Mouse (Mus musculus): ENCODE measurements at regions not wholly inside any gene's neighbourhood (a gene's known extent, or its start where the extent isn't known, plus 50 kb on each side); places are given as distances from the start of the nearest gene placed in this dataset.

DNA sequence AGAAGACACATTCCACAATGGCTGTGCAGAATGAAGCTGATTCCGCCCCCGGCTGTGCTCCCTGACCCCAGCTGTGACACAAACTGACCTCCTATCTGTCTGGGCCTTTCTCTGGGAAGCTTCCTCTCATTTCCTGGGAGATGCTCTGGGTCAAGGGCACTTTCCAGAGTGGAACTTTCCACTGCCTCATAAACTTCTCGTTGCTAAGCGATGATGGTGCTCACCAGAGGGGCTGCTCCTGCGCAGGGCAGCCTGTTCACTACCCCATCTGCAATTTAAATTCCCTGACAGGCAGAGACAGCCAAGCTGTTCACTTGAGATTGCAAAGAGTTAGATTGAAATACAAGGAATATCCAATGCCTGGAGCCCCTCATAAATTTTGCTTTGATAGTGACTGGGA lies 116.7 kb upstream of the 1700012A03Rik start:
- WGBS: 28% methylated on average over 5 of the region's 5 CpGs
- H3K36me3 ChIP-seq: no peaks in the 10 kb centered on the region
- peaks cover 13% of the 10 kb centered on the region for H3K4me1 ChIP-seq (replicated peaks)
- H3K9ac ChIP-seq (replicated peaks): no peak overlapping the region
- H3K4me2 ChIP-seq (replicated peaks): no peak overlapping the region
- no peak; the same call in 1 of the 2 replicates for ATAC-seq
- H3K4me3 ChIP-seq (replicated peaks): no peak overlapping the region
- peak overlapping the region; percentile 40; the same call in 1 of the 2 replicates for H3K27ac ChIP-seq
- no peaks in the 10 kb centered on the region for H3K9me3 ChIP-seq
- 0 out of 2 replicates have a peak, but pooled peaks cover 5% of the 10 kb centered on the region for H3K27me3 ChIP-seq

DNA sequence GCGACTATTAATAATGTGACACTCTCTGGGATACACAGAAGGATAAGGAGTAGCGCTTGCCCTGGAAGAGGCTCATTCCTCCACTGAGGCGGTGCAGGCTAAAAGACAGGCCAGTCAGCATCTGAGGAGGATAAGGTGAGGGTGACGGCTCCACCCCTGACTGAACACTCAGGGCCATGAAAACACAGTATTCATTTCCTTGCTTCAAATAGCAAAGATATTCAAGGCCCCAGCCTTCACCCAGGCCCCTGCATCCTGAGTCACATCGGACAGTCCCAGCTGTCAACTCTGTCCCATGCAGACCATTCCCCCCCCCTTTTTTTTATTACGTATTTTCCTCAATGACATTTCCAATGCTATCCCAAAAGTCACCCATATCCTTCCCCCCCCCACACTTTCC lies 118.9 kb upstream of the 1700012A03Rik start:
- no peak overlapping the region for H3K4me2 ChIP-seq (replicated peaks)
- H3K27ac ChIP-seq: no peak overlapping the region
- H3K4me3 ChIP-seq (replicated peaks): no peak overlapping the region
- no peak for ATAC-seq
- no peaks in the 10 kb centered on the region for H3K27me3 ChIP-seq
- peaks cover 13% of the 10 kb centered on the region for H3K4me1 ChIP-seq (replicated peaks)
- H3K36me3 ChIP-seq: no peaks in the 10 kb centered on the region
- 87% methylated on average over 6 of the region's 6 CpGs for WGBS
- H3K9me3 ChIP-seq: no peaks in the 10 kb centered on the region
- no peak overlapping the region for H3K9ac ChIP-seq (replicated peaks)

DNA sequence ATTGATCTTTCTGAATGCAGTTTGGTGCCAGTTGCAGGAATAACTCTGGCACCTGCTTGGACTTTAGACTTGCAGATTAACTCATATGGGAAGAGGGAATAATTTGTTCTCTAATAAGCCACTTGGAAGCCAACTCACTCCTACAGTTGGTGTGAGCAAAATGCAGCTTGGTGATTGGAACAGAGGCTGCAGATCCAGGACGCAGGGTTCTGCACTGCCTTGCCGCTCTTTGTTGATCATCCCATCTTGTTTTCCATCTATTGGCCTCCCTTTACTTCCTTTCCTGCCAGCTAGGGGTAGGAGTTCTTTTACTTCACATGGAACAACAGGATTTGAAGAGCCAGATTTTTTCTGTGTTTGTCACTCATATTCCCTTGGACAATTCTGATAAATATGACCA lies 120.9 kb upstream of the 1700012A03Rik start:
- Histone ChIP-seq H3K4me2 (replicated peaks) (no peak overlapping the region), H3K9me3 (no peaks in the 10 kb centered on the region), H3K27me3 (no peaks in the 10 kb centered on the region), H3K4me1 (replicated peaks) (peaks cover 18% of the 10 kb centered on the region), H3K9ac (replicated peaks) (no peak overlapping the region), H3K27ac (no peak overlapping the region), H3K36me3 (no peaks in the 10 kb centered on the region), H3K4me3 (replicated peaks) (no peak overlapping the region)
- ATAC-seq: no peak
- 91% methylated on average over 2 of the region's 2 CpGs for WGBS

DNA sequence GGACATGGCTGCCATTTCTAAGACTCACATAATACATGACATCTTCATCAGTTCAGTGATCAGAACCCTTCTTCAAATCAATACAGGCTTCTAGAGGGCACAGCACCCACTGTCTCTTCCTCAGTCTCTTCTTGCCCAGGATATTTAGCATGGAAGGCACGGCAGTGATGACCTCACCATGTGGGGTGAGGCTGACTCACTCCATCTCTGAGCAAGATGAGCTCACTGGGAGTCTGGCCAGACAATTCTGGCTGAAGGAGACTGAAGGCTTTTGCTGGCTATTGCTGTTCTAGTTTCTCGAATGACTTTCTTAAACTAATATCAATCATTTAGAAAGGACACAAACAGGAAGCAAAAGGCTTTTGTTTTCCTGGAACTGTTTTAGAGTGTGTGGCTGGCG lies 122.9 kb upstream of the 1700012A03Rik start:
- no peaks in the 10 kb centered on the region for H3K9me3 ChIP-seq
- H3K9ac ChIP-seq (replicated peaks): no peak overlapping the region
- no peak for ATAC-seq
- H3K4me3 ChIP-seq (replicated peaks): no peak overlapping the region
- no peak overlapping the region for H3K27ac ChIP-seq
- no peak overlapping the region for H3K4me2 ChIP-seq (replicated peaks)
- H3K4me1 ChIP-seq (replicated peaks): peaks cover 9% of the 10 kb centered on the region
- no peaks in the 10 kb centered on the region for H3K36me3 ChIP-seq
- 83% methylated on average over 3 of the region's 3 CpGs for WGBS
- no peaks in the 10 kb centered on the region for H3K27me3 ChIP-seq

DNA sequence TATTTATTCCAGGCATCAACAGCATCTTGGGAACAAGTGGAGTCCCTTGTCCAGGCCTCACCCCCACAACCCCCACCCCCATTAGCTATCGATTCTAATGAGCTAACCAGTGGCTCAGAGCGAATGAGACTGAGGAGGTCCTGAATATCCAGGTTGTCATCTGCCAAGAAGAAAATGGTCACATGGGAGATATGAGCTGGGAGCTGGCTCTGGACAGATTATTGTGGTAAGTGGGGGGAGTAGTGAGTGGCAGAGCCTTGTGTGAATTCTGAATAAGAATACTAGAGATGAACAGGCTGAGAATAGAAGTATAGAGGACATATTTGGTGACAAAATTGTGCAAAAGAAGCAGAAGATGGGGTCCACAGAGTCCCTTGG lies 125.4 kb upstream of the 1700012A03Rik start:
- H3K4me1 ChIP-seq (replicated peaks): peaks cover 9% of the 10 kb centered on the region
- H3K27me3 ChIP-seq: no peaks in the 10 kb centered on the region
- H3K4me3 ChIP-seq (replicated peaks): no peak overlapping the region
- no peaks in the 10 kb centered on the region for H3K36me3 ChIP-seq
- H3K27ac ChIP-seq: no peak overlapping the region
- 80% methylated on average over 2 of the region's 2 CpGs for WGBS
- no peaks in the 10 kb centered on the region for H3K9me3 ChIP-seq
- ATAC-seq: no peak
- no peak overlapping the region for H3K4me2 ChIP-seq (replicated peaks)
- no peak overlapping the region for H3K9ac ChIP-seq (replicated peaks)

DNA sequence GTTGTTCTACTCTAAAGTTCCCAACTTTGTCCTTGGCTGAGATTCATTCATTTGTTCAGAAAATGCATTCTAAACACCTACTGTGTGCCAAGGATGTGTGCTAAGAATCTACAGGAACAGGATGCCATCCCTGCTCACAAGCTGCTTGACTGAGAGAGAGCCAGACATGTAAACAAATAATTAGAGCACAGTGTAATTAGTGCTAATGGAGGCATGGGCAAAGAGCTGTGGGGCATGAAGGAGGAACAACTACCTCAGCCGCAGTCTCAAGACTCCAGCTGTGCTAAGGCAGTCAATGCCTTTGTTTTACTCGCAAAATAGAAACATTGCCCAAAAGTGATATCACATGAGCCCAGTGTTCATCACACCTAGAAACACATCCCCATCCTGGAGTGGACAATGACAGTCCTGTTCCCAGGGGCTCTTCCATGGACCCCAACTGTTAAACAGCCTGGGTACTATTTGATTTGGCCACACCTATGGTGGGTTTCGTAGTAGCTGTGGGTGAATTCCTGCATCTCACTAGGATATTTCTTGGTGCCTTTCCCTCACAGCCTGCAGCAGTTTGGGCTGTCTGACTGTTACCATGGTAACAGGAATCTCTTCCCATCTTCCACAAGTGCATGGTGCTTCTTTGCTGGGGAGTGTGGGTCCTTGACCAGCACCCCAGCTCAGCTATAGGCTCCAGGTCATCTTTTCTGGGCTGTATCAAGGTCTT lies 125.9 kb upstream of the 1700012A03Rik start:
- Histone ChIP-seq H3K4me3 (replicated peaks) (no peak overlapping the region), H3K27ac (no peak overlapping the region), H3K9ac (replicated peaks) (no peak overlapping the region), H3K9me3 (no peaks in the 10 kb centered on the region), H3K4me2 (replicated peaks) (no peak overlapping the region), H3K27me3 (no peaks in the 10 kb centered on the region), H3K4me1 (replicated peaks) (peaks cover 9% of the 10 kb centered on the region), H3K36me3 (no peaks in the 10 kb centered on the region)
- WGBS: 55% methylated on average over 3 of the region's 3 CpGs
- 0 out of 2 replicates have a peak, but pooled peaks have one; percentile 58 for ATAC-seq

DNA sequence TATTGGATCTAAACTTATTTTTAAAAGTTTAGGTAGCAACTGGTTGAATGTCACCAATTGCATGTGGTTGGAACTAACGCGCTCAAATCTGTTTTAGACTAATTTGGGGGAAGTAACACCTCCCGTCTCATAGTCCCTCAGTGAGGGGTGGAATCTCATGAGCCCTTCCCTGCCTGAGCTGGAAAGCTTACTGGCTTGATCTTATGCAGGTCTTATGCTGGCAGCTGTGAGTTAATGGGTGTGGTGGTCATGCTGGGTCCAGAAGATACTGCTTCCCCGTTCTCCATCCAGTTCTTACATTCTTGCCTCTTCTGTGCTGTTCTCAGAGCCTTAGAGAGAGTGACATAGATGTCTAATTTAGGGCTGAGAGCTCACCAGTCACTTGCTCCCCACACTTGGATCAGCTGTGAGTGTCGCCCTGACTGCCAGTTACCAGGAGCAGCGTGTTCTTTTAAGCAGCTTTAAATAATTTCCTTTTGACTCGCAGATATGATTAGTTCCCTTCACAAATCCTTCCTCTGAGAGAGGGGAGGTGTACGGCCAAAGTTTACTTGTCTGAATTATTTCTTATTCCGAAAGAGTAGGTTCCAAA lies 128.4 kb upstream of the 1700012A03Rik start:
- WGBS: 84% methylated on average over 9 of the region's 9 CpGs
- Histone ChIP-seq H3K36me3 (no peaks in the 10 kb centered on the region), H3K4me3 (replicated peaks) (no peak overlapping the region), H3K9me3 (no peaks in the 10 kb centered on the region), H3K27me3 (no peaks in the 10 kb centered on the region), H3K9ac (replicated peaks) (no peak overlapping the region), H3K4me2 (replicated peaks) (no peak overlapping the region), H3K27ac (no peak overlapping the region), H3K4me1 (replicated peaks) (peaks cover 9% of the 10 kb centered on the region)
- ATAC-seq: no peak

DNA sequence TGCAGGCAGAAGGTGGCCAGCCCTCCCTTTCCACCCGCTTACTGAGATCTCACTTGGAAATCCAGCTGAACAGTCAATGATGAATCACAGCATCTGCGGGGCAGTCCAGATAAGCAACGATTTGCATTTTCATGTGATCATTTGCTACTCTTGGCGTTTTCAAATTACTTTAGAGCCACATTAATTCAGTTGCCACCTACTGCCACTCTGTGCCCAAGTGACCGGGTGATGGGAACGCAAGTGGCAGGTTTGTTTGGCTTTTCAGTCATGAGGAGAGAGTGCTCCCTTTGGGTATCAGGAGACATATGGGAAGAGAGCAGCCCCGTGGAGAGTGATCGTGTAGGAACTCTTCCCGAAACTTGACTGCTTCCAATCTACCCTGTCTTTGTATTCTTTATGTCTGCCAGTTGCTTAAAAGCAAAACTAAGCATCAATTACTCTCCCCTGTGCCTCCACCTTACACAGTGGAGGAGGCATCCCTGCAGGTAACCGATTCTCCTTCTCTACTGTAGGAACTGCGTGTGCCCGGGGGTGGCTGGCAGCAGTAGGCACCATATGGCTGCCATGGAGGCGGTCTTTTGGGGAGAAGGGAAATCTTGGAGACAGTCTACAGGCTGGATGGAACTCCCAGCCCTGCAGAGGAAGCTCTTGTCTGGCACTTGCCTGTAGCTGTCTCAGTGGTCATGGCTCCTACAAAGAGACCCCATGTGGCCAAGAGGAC lies 132.5 kb upstream of the 1700012A03Rik start:
- H3K9me3 ChIP-seq: no peaks in the 10 kb centered on the region
- H3K36me3 ChIP-seq: no peaks in the 10 kb centered on the region
- WGBS: 88% methylated on average over 13 of the region's 13 CpGs
- no peak overlapping the region for H3K27ac ChIP-seq
- no peaks in the 10 kb centered on the region for H3K27me3 ChIP-seq
- no peak overlapping the region for H3K4me2 ChIP-seq (replicated peaks)
- no peak overlapping the region for H3K9ac ChIP-seq (replicated peaks)
- no peaks in the 10 kb centered on the region for H3K4me1 ChIP-seq (replicated peaks)
- no peak overlapping the region for H3K4me3 ChIP-seq (replicated peaks)
- no peak for ATAC-seq

DNA sequence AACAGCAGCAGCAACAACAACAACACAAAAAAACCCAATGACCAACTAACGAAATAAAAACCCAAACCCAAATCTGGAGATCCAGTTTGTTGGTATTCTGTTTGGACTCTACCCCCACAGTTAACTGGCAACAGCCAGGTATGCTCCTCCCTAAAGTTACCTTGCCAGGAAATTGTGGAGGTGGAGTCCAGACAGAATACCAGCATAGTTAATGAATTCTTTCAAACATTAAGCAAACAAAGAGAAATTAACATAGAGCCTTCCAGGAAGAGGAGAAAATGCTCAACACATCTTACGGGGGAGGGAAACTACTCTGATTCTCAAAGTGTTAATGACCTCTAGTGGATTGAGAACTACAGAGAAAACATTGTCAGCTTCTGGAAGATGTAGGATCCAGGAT lies 148.3 kb upstream of the 1700012A03Rik start:
- Histone ChIP-seq H3K27me3 (no peaks in the 10 kb centered on the region), H3K4me2 (replicated peaks) (no peak overlapping the region), H3K4me1 (replicated peaks) (no peaks in the 10 kb centered on the region), H3K4me3 (replicated peaks) (no peak overlapping the region), H3K27ac (no peak overlapping the region), H3K9ac (replicated peaks) (no peak overlapping the region), H3K9me3 (no peaks in the 10 kb centered on the region), H3K36me3 (no peaks in the 10 kb centered on the region)
- WGBS: 78% methylated on average over 2 of the region's 2 CpGs
- no peak for ATAC-seq

DNA sequence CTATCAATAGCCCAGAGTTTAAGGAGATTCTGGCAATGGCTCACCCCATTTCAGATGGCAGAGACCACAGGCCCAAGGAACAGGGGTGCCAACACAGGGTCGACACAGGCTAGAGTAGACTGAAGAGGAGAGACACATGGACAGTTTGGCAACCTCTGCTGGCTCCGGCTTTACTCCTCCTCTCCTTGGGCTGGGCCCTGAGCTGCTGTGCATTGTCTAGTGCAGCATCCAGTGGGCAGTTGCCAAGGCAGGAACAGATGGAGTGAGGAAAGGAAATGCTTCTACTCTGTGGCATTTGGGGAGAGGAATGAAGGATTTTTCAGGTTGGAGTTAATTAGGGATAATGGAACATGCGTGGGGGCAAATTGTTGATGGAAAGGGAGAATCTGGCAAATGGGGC lies 151.0 kb upstream of the 1700012A03Rik start:
- Histone ChIP-seq H3K27ac (no peak overlapping the region), H3K36me3 (no peaks in the 10 kb centered on the region), H3K9ac (replicated peaks) (no peak overlapping the region), H3K4me3 (replicated peaks) (no peak overlapping the region), H3K9me3 (no peaks in the 10 kb centered on the region), H3K4me1 (replicated peaks) (no peaks in the 10 kb centered on the region), H3K4me2 (replicated peaks) (no peak overlapping the region), H3K27me3 (no peaks in the 10 kb centered on the region)
- 70% methylated on average over 3 of the region's 3 CpGs for WGBS
- ATAC-seq: no peak

DNA sequence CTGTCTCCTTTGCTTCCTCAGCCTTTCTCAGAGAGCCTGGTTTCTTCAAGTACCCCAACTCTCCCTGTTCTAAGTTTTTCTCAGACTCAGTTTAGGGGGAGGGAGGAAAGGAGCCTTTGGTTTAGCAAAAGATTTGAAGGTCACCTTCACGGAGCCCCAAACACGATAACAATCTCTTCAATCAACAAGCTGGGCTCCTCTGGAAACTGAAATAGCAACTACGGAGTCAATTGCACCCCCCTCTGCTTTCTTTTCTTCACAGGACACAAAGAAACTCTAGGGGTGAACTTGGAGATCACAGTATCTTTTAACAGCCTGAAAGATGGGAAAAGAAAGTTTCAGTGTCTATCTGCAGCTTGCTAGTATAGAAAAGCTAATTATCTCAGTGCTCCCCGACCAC lies 151.4 kb upstream of the 1700012A03Rik start:
- Histone ChIP-seq H3K9ac (replicated peaks) (no peak overlapping the region), H3K9me3 (no peaks in the 10 kb centered on the region), H3K4me2 (replicated peaks) (no peak overlapping the region), H3K27me3 (no peaks in the 10 kb centered on the region), H3K4me1 (replicated peaks) (no peaks in the 10 kb centered on the region), H3K36me3 (no peaks in the 10 kb centered on the region), H3K27ac (no peak overlapping the region), H3K4me3 (replicated peaks) (no peak overlapping the region)
- 10% methylated on average over 4 of the region's 4 CpGs for WGBS
- no peak for ATAC-seq

DNA sequence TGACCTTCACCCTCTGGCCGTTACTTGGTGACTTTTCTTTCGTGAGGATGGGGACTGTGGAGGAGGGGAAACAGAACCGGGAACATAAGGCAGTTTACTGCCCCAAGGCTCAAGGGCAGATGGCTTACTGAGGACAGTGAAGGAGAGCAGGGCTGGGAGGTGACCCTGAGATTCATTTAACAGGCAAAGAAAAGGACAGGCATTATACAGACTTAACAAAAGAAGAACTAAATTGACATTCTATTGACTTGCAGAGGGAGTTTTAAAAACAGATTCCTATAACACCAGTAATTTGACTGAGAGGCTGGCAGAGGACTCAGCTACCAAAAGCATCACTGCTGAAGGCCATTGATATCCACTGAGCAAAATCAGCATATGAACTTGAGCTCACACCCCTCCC lies 153.0 kb upstream of the 1700012A03Rik start:
- H3K9me3 ChIP-seq: no peaks in the 10 kb centered on the region
- no peaks in the 10 kb centered on the region for H3K4me1 ChIP-seq (replicated peaks)
- 72% methylated on average over 3 of the region's 3 CpGs for WGBS
- H3K9ac ChIP-seq (replicated peaks): no peak overlapping the region
- no peak overlapping the region for H3K27ac ChIP-seq
- ATAC-seq: no peak
- no peak overlapping the region for H3K4me3 ChIP-seq (replicated peaks)
- no peaks in the 10 kb centered on the region for H3K27me3 ChIP-seq
- no peak overlapping the region for H3K4me2 ChIP-seq (replicated peaks)
- no peaks in the 10 kb centered on the region for H3K36me3 ChIP-seq

Data from midbrain, embryonic 13.5 days (tissue).